Mouse (Mus musculus) small intestine, adult 2 months (tissue): ENCODE results near the gene Arhgap22.

Experiments used
- CTCF ChIP-seq: fragments of 200-500 bp; IDR thresholded peaks from 2 replicates; pipeline ENCODE4 v1.5.1; 2012; ENCODE audit warnings: low read depth, mild to moderate bottlenecking, control low read depth, inconsistent platforms, low read length, moderate library complexity, mixed read lengths; ENCODE audit not compliant: insufficient replicate concordance, insufficient read length; ENCODE audit errors: extremely low read depth
- POLR2A ChIP-seq: fragments of 200-500 bp; IDR thresholded peaks from 2 replicates; pipeline ENCODE4 v1.6.1; 2012; ENCODE audit warnings: low read depth, mild to moderate bottlenecking, control low read depth, inconsistent platforms, low read length, moderate library complexity

GRCm38 (mm10) chr14:33193762-33194161 lies 20.1 kb upstream of the Arhgap22 start:
- TF ChIP-seq POLR2A, result no peak
- TF ChIP-seq CTCF, result no peak
